Mouse (Mus musculus) embryonic facial prominence, embryonic 13.5 days (tissue): ENCODE measurements around the gene Fbxo2. TPM values are rescaled to one million over a fixed set of nuclear protein-coding genes. Genes with fewer than 3 reads are reported as not detected.
"Not testable (repeated sequence)": the region's sequence is repeated elsewhere in the genome, so short reads cannot be mapped to it uniquely, and the experiment has no call there.

ENCODE experiments used
- ATAC-seq: fragments of 200-750 bp; cut with Nextera tagmentation; 2 replicates; pipeline ENCODE4 v1.8.0; 2017; ENCODE audit warnings: low read depth; ENCODE audit not compliant: insufficient number of reproducible peaks, insufficient read depth, low FRiP score, low TSS enrichment
- H3K27ac ChIP-seq: fragments of 300-500 bp; sonication (generic); 2 replicates; pipeline ENCODE4 v1.5.1; 2015; ENCODE audit warnings: moderate library complexity, mild to moderate bottlenecking, inconsistent platforms
- H3K27me3 ChIP-seq: fragments of 300-500 bp; sonication (generic); 2 replicates; pipeline ENCODE4 v1.6.1; 2015; ENCODE audit warnings: mild to moderate bottlenecking, inconsistent platforms
- H3K36me3 ChIP-seq: fragments of 300-500 bp; sonication (generic); 2 replicates; pipeline ENCODE4 v1.6.1; 2015; ENCODE audit warnings: mild to moderate bottlenecking, inconsistent platforms
- H3K4me1 ChIP-seq: fragments of 300-500 bp; sonication (generic); 2 replicates; pipeline ENCODE4 v1.6.1; 2015; ENCODE audit warnings: inconsistent platforms
- H3K4me2 ChIP-seq: fragments of 300-500 bp; sonication (generic); 2 replicates; pipeline ENCODE4 v1.6.1; 2015; ENCODE audit warnings: moderate library complexity, mild to moderate bottlenecking, inconsistent platforms
- H3K4me3 ChIP-seq: fragments of 300-500 bp; sonication (generic); 2 replicates; pipeline ENCODE4 v1.5.1; 2015; ENCODE audit warnings: mild to moderate bottlenecking, inconsistent platforms
- H3K9ac ChIP-seq: fragments of 300-500 bp; sonication (generic); 2 replicates; pipeline ENCODE4 v1.6.1; 2015; ENCODE audit warnings: mild to moderate bottlenecking, inconsistent platforms
- H3K9me3 ChIP-seq: fragments of 300-500 bp; sonication (generic); 2 replicates; pipeline ENCODE4 v1.6.1; 2016; ENCODE audit warnings: inconsistent platforms
- WGBS: fragments of 180-500 bp; shearing (Covaris S2); methylation state at CpG from one replicate; pipeline ENCODE4 v1.1.7; 2015; ENCODE audit warnings: mixed read lengths; 5-methylcytosine and 5-hydroxymethylcytosine counted together
- polyA plus RNA-seq: library from polyadenylated mRNA; unstranded; fragments of >200 nt; fragmentation: Nextera tagmentation; extraction: Ambion mirVana; gene quantifications from 2 replicates; pipeline ENCODE4 v1.2.1, GENCODE M21; 2015

Fbxo2 gene
- polyA plus RNA-seq, 1 experiment from 2014 or later, result 3.4 TPM

DNA sequence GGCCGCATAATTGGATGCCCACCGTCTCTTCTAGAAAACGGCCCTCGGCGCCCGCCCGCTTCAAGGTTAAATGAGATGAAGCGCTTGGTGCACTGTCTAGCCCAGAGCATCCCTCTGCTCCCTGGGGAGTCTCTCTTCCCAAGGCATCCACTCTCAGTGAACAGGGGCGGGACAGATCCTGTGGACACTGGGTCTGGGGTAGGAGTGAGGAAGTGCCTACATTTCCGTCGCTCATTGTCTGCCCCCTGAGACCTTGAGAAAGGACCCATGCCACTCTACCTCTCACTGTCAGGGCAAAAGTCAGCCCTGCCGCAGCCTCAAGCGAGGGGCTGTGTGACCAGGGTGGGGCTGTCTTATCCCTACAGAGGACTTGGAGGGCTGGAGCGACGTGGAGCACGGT, 4.0 kb downstream of the Fbxo2 start:
- peaks cover 86% of the 10 kb centered on the region for H3K27me3 ChIP-seq
- no peaks in the 10 kb centered on the region for H3K9me3 ChIP-seq
- no peak overlapping the region for H3K9ac ChIP-seq
- ATAC-seq, result no peak
- peak overlapping the region; percentile 61 for H3K4me2 ChIP-seq
- H3K36me3 ChIP-seq, result no peaks in the 10 kb centered on the region
- H3K4me1 ChIP-seq, result peaks cover 44% of the 10 kb centered on the region
- H3K4me3 ChIP-seq, result peak overlapping the region; percentile 38
- no peak overlapping the region for H3K27ac ChIP-seq
- under 1% methylated on average over 16 of the region's 16 CpGs for WGBS

DNA sequence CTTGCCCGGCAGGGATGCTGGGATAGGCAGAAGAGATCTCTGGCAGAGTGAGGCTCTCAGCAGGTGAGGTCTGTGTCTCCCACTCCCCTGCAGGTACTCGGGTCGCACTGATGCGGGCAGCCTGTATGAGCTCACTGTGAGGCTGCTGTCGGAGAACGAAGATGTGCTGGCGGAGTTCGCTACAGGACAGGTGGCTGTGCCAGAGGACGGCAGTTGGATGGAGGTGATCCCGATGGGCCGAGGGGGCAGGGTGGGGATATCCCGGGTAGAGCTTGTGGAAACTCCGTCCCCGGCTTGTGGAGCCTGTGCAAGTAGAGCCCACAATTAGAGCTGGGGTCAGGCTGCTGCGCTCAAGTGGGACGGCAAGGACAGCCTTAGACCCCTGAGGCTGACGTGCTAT, 5.1 kb downstream of the Fbxo2 start:
- no peak for ATAC-seq
- Histone ChIP-seq H3K4me3 (no peak overlapping the region), H3K4me1 (peaks cover 35% of the 10 kb centered on the region), H3K9ac (no peak overlapping the region), H3K27me3 (peaks cover 92% of the 10 kb centered on the region), H3K4me2 (no peak overlapping the region), H3K27ac (no peak overlapping the region), H3K9me3 (no peaks in the 10 kb centered on the region), H3K36me3 (no peaks in the 10 kb centered on the region)
- 3% methylated on average over 17 of the region's 17 CpGs for WGBS

DNA sequence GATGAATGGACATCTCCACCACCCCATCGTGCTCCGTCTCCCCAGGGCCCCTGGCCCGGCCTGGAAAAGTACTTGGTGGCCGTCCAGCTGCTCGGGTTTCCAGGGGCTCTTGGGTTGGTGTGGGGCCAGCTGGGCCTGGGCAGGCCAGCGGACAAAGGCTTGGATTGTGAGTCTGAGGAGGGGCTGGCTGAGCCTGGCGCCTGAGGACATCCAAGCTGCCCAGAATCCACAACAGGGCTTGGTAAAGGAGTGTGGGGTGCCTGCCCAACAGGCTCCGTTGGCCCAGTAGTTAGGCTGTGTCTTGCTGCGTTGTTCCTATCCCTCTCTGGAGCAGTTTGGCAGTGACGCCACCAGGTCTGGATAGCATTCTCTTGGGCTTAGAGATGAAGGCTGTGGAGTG, 6.0 kb downstream of the Fbxo2 start:
- no peaks in the 10 kb centered on the region for H3K9me3 ChIP-seq
- 0 out of 2 replicates have a peak overlapping the region, but pooled peaks have one; percentile 3 for H3K4me3 ChIP-seq
- H3K27ac ChIP-seq, result no peak overlapping the region
- ATAC-seq, result no peak
- 3% methylated on average over 10 of the region's 10 CpGs for WGBS
- H3K27me3 ChIP-seq, result peaks cover 90% of the 10 kb centered on the region
- peak overlapping the region; percentile 41 for H3K4me2 ChIP-seq
- H3K9ac ChIP-seq, result peak overlapping the region; percentile 33; the same call in 1 of the 2 replicates
- H3K36me3 ChIP-seq, result no peaks in the 10 kb centered on the region
- peaks cover 26% of the 10 kb centered on the region for H3K4me1 ChIP-seq

DNA sequence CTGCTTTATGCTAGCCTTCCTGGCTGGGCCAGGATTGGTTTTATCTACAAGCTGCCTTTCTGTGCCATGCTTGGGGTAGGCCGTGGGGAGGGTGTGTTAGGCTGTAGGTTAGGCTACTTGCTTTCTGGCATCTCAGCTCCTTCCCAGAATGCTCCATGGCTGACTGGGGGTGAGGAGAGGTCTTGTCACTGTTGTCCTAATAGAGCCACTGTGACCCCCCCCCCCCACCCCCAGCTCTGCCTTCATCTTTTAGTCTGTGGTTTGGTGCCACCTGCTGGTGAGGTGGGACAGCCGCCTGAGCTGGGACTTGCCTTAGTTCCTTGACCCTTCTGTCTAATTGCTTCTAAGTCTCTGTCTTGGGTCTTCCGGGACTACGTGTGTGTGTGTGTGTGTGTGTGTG, 6.6 kb downstream of the Fbxo2 start:
- H3K4me3 ChIP-seq, result 0 out of 2 replicates have a peak overlapping the region, but pooled peaks have one; percentile 3
- WGBS, result 16% methylated on average over 3 of the region's 4 CpGs
- no peaks in the 10 kb centered on the region for H3K36me3 ChIP-seq
- H3K27me3 ChIP-seq, result peaks cover 90% of the 10 kb centered on the region
- H3K9ac ChIP-seq, result peak overlapping the region; percentile 33; the same call in 1 of the 2 replicates
- H3K27ac ChIP-seq, result no peak overlapping the region
- H3K4me1 ChIP-seq, result peaks cover 26% of the 10 kb centered on the region
- ATAC-seq, result no peak
- no peaks in the 10 kb centered on the region for H3K9me3 ChIP-seq
- peak overlapping the region; percentile 41 for H3K4me2 ChIP-seq

DNA sequence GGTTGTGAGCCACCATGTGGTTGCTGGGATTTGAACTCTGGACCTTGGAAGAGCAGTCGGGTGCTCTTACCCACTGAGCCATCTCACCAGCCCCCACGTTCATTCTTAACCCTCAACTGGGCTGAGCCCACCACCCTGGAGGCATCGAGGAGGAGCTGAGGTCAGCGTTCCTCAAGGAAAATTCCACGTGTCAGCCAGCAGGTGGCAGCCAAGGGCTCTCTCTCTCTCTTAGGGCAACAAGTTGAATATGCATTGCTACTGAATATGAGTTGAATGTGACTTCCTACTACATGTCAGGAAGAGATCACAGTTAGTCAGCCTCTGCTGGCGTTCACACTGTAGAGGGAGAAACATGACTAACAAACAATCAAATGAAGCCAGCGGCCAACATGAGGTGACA, 7.9 kb downstream of the Fbxo2 start:
- H3K9ac ChIP-seq, result no peak overlapping the region
- no peaks in the 10 kb centered on the region for H3K9me3 ChIP-seq
- H3K4me1 ChIP-seq, result peaks cover 26% of the 10 kb centered on the region
- no peak overlapping the region for H3K27ac ChIP-seq
- H3K4me3 ChIP-seq, result no peak overlapping the region
- 23% methylated on average over 7 of the region's 7 CpGs for WGBS
- H3K27me3 ChIP-seq, result peaks cover 90% of the 10 kb centered on the region
- H3K36me3 ChIP-seq, result no peaks in the 10 kb centered on the region
- no peak for ATAC-seq
- H3K4me2 ChIP-seq, result no peak overlapping the region

DNA sequence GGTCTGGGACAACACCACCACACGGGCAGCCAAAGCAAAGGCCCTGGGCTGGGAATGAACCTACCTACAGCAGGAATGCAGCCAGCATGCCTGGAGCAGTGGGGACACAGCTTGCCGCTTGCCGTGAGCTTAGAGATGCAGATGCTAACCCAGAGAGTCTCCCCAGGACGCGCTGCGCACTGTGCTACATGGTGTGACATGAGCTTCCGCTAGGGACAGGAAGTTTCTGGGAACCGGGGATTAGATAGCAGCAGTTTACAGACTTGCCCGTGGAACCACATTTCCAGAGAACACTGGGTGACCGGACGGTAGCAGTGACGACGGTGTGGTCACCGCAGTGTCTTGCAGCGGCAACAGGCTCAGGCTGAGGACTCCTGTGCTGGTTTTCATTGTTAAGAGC, 9.2 kb downstream of the Fbxo2 start:
- WGBS, result 23% methylated on average over 15 of the region's 15 CpGs
- Histone ChIP-seq H3K9ac (0 out of 2 replicates have a peak overlapping the region, but pooled peaks have one; percentile 32), H3K4me2 (no peak overlapping the region), H3K4me3 (no peak overlapping the region), H3K9me3 (no peaks in the 10 kb centered on the region), H3K36me3 (no peaks in the 10 kb centered on the region), H3K27me3 (peaks cover 90% of the 10 kb centered on the region), H3K4me1 (peaks cover 25% of the 10 kb centered on the region), H3K27ac (no peak overlapping the region)
- ATAC-seq, result no peak

DNA sequence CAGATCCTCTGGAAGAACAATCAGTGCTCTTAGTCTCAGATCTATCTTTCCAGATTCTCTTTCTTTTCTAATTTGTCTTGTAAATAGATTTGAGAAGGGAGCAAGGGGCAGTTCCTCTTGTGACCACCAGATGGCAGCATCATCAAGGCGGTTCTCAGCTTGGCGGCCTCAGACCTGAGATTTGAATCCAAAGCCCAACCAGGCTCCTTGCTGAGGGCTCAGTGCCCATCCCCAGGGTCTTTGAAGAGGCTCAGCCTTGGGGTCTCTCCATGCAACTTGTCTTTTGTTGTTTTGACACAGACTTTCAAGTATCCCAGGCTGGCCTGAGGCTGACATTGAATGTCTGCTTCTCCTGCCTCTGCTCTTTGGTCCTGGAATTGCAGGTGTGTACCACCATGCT, 10.4 kb downstream of the Fbxo2 start:
- Histone ChIP-seq H3K4me3 (no peak overlapping the region), H3K27me3 (peaks cover 90% of the 10 kb centered on the region), H3K4me1 (peaks cover 22% of the 10 kb centered on the region), H3K36me3 (no peaks in the 10 kb centered on the region), H3K9ac (no peak overlapping the region), H3K27ac (no peak overlapping the region), H3K9me3 (no peaks in the 10 kb centered on the region), H3K4me2 (no peak overlapping the region)
- WGBS, result 1% methylated on average over 2 of the region's 2 CpGs
- ATAC-seq, result no peak

DNA sequence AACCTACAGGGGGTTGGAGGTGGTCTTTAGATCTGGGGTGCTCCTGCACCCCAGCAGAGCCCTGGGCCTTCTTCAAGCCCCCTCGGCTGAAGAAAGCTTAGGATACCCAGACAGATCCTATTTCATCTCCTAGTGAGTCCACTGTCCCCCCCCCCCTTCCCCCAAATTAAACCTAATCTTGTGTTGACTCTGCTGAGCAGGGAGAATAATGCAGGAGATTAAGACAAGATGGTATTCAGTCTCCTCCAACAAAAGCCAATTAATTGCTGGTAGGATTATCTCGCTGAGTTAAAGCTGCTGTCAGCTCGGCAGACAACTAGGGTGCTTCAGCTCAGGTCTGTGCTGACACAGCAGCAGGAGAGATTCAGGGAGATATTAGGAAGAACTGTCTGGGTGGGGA, 10.8 kb downstream of the Fbxo2 start:
- Histone ChIP-seq H3K4me2 (no peak overlapping the region), H3K4me1 (peaks cover 18% of the 10 kb centered on the region), H3K27ac (no peak overlapping the region), H3K36me3 (no peaks in the 10 kb centered on the region), H3K9ac (no peak overlapping the region), H3K27me3 (peaks cover 90% of the 10 kb centered on the region), H3K4me3 (no peak overlapping the region), H3K9me3 (no peaks in the 10 kb centered on the region)
- ATAC-seq, result no peak
- 11% methylated on average over 3 of the region's 3 CpGs for WGBS

DNA sequence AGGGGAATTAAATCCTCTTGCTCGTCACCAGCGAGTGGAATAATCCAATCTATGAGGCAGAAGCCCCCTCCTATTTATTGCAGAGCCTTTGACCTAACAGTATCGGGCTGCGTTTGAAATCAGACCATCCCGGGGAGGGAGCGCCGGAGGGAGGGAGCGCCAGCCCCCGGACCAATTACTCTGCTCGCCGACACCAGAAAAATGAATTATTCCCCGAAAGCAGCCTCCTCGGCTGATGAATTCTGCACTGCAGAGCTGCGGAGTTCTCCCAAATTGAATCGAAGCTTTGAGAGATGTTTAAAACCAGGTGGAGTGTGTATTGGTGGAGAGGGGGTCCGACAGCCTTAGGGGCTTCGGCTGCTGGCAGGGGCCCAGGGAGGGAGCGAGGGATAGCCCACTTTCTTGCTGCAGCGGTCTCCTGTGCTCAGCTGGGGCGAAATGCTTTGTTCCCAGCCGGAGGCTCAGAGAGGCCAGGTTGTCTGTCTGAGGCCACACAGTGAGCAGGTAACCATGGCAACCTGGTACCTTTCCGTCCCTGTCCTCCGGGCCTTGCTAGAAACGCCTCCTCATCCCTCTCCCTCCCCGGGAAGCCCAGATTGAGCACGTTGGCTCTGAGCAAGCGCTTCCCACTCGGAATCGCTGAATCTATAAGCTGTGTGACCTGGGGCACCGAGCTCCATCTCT, 13.5 kb downstream of the Fbxo2 start:
- H3K36me3 ChIP-seq, result no peaks in the 10 kb centered on the region

DNA sequence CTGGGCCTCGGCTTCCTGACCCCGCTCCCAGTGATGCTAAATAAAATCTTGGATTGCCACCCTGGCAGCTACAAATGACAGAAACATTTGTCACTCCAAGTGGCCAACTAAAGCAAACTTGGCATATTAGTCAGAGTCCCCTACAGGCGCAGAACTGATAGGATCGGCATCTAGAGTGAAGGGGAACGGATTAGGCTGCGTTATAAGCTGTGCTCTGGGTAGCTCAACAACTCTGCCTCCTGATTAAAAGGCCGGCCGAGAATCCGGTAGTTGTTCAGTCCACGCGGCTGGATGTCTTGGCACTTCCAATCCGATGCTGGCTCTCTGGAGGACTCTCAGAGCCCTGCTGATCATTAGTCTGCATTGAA, 14.1 kb downstream of the Fbxo2 start:
- H3K9ac ChIP-seq, result no peak overlapping the region
- H3K4me2 ChIP-seq, result peak overlapping the region; percentile 40
- ATAC-seq, result no peak
- no peaks in the 10 kb centered on the region for H3K9me3 ChIP-seq
- H3K4me1 ChIP-seq, result peaks cover 10% of the 10 kb centered on the region
- no peak overlapping the region for H3K27ac ChIP-seq
- peaks cover 97% of the 10 kb centered on the region for H3K27me3 ChIP-seq
- 0 out of 2 replicates have a peak overlapping the region, but pooled peaks have one; percentile 8 for H3K4me3 ChIP-seq
- no peaks in the 10 kb centered on the region for H3K36me3 ChIP-seq
- WGBS, result 7% methylated on average over 12 of the region's 12 CpGs

More for the DNA sequence above, 13.5 kb downstream of the Fbxo2 start:
- Histone ChIP-seq H3K4me2 (peak overlapping the region; percentile 40), H3K4me1 (peaks cover 10% of the 10 kb centered on the region), H3K27ac (no peak overlapping the region), H3K9me3 (no peaks in the 10 kb centered on the region), H3K27me3 (peaks cover 95% of the 10 kb centered on the region), H3K9ac (no peak overlapping the region), H3K4me3 (peak overlapping the region; percentile 8)
- under 1% methylated on average over 30 of the region's 30 CpGs for WGBS
- no peak for ATAC-seq

DNA sequence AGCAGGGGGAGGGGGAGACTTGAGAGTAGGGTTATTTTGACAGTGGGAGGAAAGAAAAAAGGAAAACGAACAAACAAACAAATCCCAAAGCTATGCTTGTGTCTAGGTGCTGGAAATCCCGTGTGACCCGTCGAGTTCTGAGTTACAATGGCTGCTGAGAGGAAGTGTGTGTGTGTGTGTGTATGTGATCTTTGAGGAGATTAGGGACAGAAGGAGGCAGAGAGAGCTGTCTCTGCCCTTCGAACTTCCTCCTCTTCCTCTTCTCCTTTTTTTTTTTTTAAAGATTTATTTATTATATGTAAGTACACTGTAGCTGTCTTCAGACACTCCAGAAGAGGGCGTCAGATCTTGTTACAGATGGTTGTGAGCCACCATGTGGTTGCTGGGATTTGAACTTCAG, 16.2 kb downstream of the Fbxo2 start:
- peaks cover 91% of the 10 kb centered on the region for H3K27me3 ChIP-seq
- H3K9ac ChIP-seq, H3K27ac ChIP-seq, ATAC-seq, H3K4me2 ChIP-seq, H3K9me3 ChIP-seq, H3K4me3 ChIP-seq, H3K36me3 ChIP-seq: not testable (repeated sequence)
- 78% methylated on average over 5 of the region's 6 CpGs for WGBS
- H3K4me1 ChIP-seq, result peaks cover 10% of the 10 kb centered on the region

DNA sequence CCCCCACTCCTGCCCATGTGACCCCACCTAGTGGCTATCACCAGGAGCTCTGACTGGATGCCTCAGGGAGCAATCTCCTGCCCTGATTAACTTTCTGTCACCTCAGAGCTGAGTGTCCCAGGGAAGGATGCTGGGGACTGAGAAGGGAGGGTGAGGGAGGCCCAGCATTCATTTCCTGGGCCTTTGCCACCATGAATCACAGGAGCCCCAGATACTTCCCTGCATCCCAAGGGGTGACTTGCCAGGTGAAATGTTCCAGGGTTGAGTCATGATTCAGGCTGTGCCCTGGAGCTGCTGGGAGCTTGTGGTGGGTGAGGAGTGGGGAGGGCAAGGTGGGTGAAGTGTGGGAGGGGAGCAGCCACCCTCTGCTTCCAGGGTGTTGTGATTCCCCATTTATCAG, 17.3 kb downstream of the Fbxo2 start:
- Histone ChIP-seq H3K36me3 (no peaks in the 10 kb centered on the region), H3K27me3 (peaks cover 89% of the 10 kb centered on the region), H3K4me2 (no peak overlapping the region), H3K4me3 (no peak overlapping the region), H3K4me1 (peaks cover 10% of the 10 kb centered on the region), H3K27ac (no peak overlapping the region), H3K9me3 (no peaks in the 10 kb centered on the region), H3K9ac (no peak overlapping the region)
- no peak for ATAC-seq
